Mouse (Mus musculus): ENCODE data around the gene Mrpl20. TPM values are rescaled to one million over a fixed set of nuclear protein-coding genes. Genes with fewer than 3 reads are reported as not detected.

Mrpl20 gene
- total RNA-seq, 2 experiments from 2014 or later = 39.0 to 52.7 TPM

- DNase-seq = no peak
- intact Hi-C loops (cut with DNase I) = loop anchor here (5.0 kb wide), 1 partner anchor 51 kb away; no protein-coding TSS in a partner anchor
- no peak for TF ChIP-seq CTCF (IDR thresholded peaks at IDR 0.05)
- Histone ChIP-seq H3K27ac (peak overlapping the region; percentile 88), H3K4me3 (peak overlapping the region; percentile 82)
These were observed 29.2 kb upstream of the Mrpl20 start for GRCm38 (mm10) chr4:155773335-155774078.

- Histone ChIP-seq H3K27ac (peak within 1 kb of the TSS; percentile 88), H3K4me3 (peak within 1 kb of the TSS; percentile 82)
- peak; percentile 95 for DNase-seq
- no peak for TF ChIP-seq CTCF (IDR thresholded peaks at IDR 0.05)
- intact Hi-C loops (cut with DNase I) = loop anchor here (5.0 kb wide), 1 partner anchor 52 kb away; no protein-coding TSS in a partner anchor
These were observed 28.4 kb upstream of the Mrpl20 start, which contains the start of gene Vwa1 for GRCm38 (mm10) chr4:155774280-155774754. Gene Vwa1 (minus strand): TSS chr4:155774698.

- intact Hi-C loops (cut with DNase I) = loop anchor here (5.0 kb wide), 1 partner anchor 53 kb away; no protein-coding TSS in a partner anchor
- Histone ChIP-seq H3K27ac (peak overlapping the region; percentile 88), H3K4me3 (peak overlapping the region; percentile 82)
- TF ChIP-seq CTCF (IDR thresholded peaks at IDR 0.05) = no peak
- peak; percentile 78 for DNase-seq
These were observed 27.5 kb upstream of the Mrpl20 start for GRCm38 (mm10) chr4:155774971-155775740.

- intact Hi-C loops (cut with DNase I) = no loop called here
- DNase-seq = peak; percentile 67
- Histone ChIP-seq H3K4me3 (no peak overlapping the region), H3K27ac (peak overlapping the region; percentile 88)
- no peak for TF ChIP-seq CTCF (IDR thresholded peaks at IDR 0.05)
These were observed 26.8 kb upstream of the Mrpl20 start for GRCm38 (mm10) chr4:155775855-155776254.

- peak overlapping the region; percentile 88 for H3K27ac ChIP-seq
- intact Hi-C loops (cut with DNase I) = no loop called here
- TF ChIP-seq CTCF (IDR thresholded peaks at IDR 0.05) = no peak
These were observed 25.9 kb upstream of the Mrpl20 start for GRCm38 (mm10) chr4:155776704-155777335.

GRCm38 (mm10) chr4:155777816-155778215 is 24.9 kb upstream of the Mrpl20 start:
- H3K4me3 ChIP-seq = no peak overlapping the region
- DNase-seq = peak; percentile 52
- intact Hi-C loops (cut with DNase I) = no loop called here
- no peak for TF ChIP-seq CTCF (IDR thresholded peaks at IDR 0.05)
- peak overlapping the region; percentile 88 for H3K27ac ChIP-seq

More at GRCm38 (mm10) chr4:155776704-155777335, 25.9 kb upstream of the Mrpl20 start:
- DNase-seq = peak; percentile 38
- H3K4me3 ChIP-seq = no peak overlapping the region

GRCm38 (mm10) chr4:155779498-155779897 is 23.2 kb upstream of the Mrpl20 start:
- H3K27ac ChIP-seq = peak overlapping the region; percentile 97
- intact Hi-C loops (cut with DNase I) = no loop called here
- no peak for TF ChIP-seq CTCF (IDR thresholded peaks at IDR 0.05)
- no peak overlapping the region for H3K4me3 ChIP-seq
- DNase-seq = no peak

- peak; percentile 92 for DNase-seq
- Histone ChIP-seq H3K27ac (peak overlapping the region; percentile 97), H3K4me3 (peak overlapping the region; percentile 43)
- intact Hi-C loops (cut with DNase I) = no loop called here
- TF ChIP-seq CTCF (IDR thresholded peaks at IDR 0.05) = no peak
These were observed 21.8 kb upstream of the Mrpl20 start for GRCm38 (mm10) chr4:155780895-155781294.

GRCm38 (mm10) chr4:155783486-155784080 is 19.1 kb upstream of the Mrpl20 start:
- H3K27ac ChIP-seq = peak overlapping the region; percentile 97
- peak overlapping the region; percentile 90 for H3K4me3 ChIP-seq
- no peak for DNase-seq
- intact Hi-C loops (cut with DNase I) = loop anchor here (1.0 kb wide), 1 partner anchor 13 kb away; no protein-coding TSS in a partner anchor
- no peak for TF ChIP-seq CTCF (IDR thresholded peaks at IDR 0.05)

- DNase-seq = peak; percentile 91
- intact Hi-C loops (cut with DNase I) = loop anchor here (1.0 kb wide), 1 partner anchor 14 kb away; no protein-coding TSS in a partner anchor
- Histone ChIP-seq H3K4me3 (peak overlapping the region; percentile 90), H3K27ac (peak overlapping the region; percentile 97)
- TF ChIP-seq CTCF (IDR thresholded peaks at IDR 0.05) = peak; percentile 88
These were observed 18.5 kb upstream of the Mrpl20 start for GRCm38 (mm10) chr4:155784081-155784701.

GRCm38 (mm10) chr4:155785246-155785645 is 17.4 kb upstream of the Mrpl20 start:
- Histone ChIP-seq H3K4me3 (no peak overlapping the region; the same call in 1 of the 2 replicates), H3K27ac (peak overlapping the region; percentile 48; the same call in 1 of the 2 replicates)
- TF ChIP-seq CTCF (IDR thresholded peaks at IDR 0.05) = no peak
- intact Hi-C loops (cut with DNase I) = no loop called here
- no peak for DNase-seq

All from gastrocnemius, adult 2 months (tissue).